Mouse (Mus musculus) liver, adult 2 months (tissue): ENCODE measurements around the gene Tcn2. TPM values are rescaled to one million over a fixed set of nuclear protein-coding genes. Genes with fewer than 3 reads are reported as not detected.
A peak's percentile ranks its signal among the peaks of the same experiment; 100 is the strongest.

Experiments used
- DNase-seq: peaks from one replicate; pipeline ENCODE4 v3.0.0-alpha.2; 2011; ENCODE audit warnings: low read depth, low spot score; ENCODE audit errors: extremely low read depth
- H3K27ac ChIP-seq: fragments of 200-500 bp; replicated peaks from 2 replicates; pipeline ENCODE4 v1.5.1; 2012; ENCODE audit warnings: low read depth, mild to moderate bottlenecking, control low read depth, inconsistent platforms, low read length; ENCODE audit not compliant: insufficient read depth
- H3K27me3 ChIP-seq: fragments of 200-500 bp; 2 replicates; pipeline ENCODE4 v1.6.1; 2012; ENCODE audit warnings: mild to moderate bottlenecking, moderate library complexity, low read length, inconsistent platforms; ENCODE audit not compliant: control insufficient read depth, insufficient read depth
- H3K36me3 ChIP-seq: fragments of 200-500 bp; 2 replicates; pipeline ENCODE4 v1.6.1; 2012; ENCODE audit warnings: low read length, inconsistent platforms; ENCODE audit not compliant: control insufficient read depth, insufficient read depth
- H3K4me1 ChIP-seq: fragments of 200-500 bp; 2 replicates; pipeline ENCODE4 v1.6.1; 2011; ENCODE audit warnings: low read length; ENCODE audit not compliant: control insufficient read depth, insufficient read depth
- H3K4me3 ChIP-seq: fragments of 200-500 bp; 2 replicates; pipeline ENCODE4 v1.5.1; 2011; ENCODE audit warnings: low read depth, mild to moderate bottlenecking, control low read depth, low read length, moderate library complexity; ENCODE audit not compliant: insufficient read depth
- H3K79me2 ChIP-seq: fragments of 200-500 bp; 2 replicates; pipeline ENCODE4 v1.6.1; 2012; ENCODE audit warnings: inconsistent platforms, mild to moderate bottlenecking, low read length, moderate library complexity; ENCODE audit not compliant: control insufficient read depth, insufficient read depth
- H3K9ac ChIP-seq: fragments of 200-500 bp; 2 replicates; pipeline ENCODE4 v1.6.1; 2012; ENCODE audit warnings: low read depth, mild to moderate bottlenecking, control low read depth, inconsistent platforms, low read length
- CTCF ChIP-seq: fragments of 200-500 bp; IDR thresholded peaks from 2 replicates; pipeline ENCODE4 v1.5.1; 2011; ENCODE audit warnings: low read depth, low read length, control low read depth
- POLR2A ChIP-seq: fragments of 200-500 bp; IDR thresholded peaks from 2 replicates; pipeline ENCODE4 v1.6.1; 2011; ENCODE audit warnings: low read length, control low read depth; ENCODE audit not compliant: insufficient read depth; ENCODE audit errors: extremely low read depth
- WGBS: fragments of 180-500 bp; shearing (Covaris S2); methylation state at CpG from one replicate; pipeline ENCODE4 v1.1.7; 2018; 5-methylcytosine and 5-hydroxymethylcytosine counted together
- polyA plus RNA-seq: library from polyadenylated mRNA; depleted of rRNA; stranded (reverse); fragments of >200 nt; gene quantifications from 2 replicates; pipeline ENCODE4 v1.2.3, GENCODE M21; 2012; rRNA removed
- total RNA-seq: library from RNA; depleted of rRNA; stranded (reverse); fragments of >200 nt; gene quantifications from 2 replicates; pipeline ENCODE4 v1.2.3, GENCODE M21; 2014; rRNA removed

The Tcn2 gene
- total and polyA plus RNA-seq, 2 experiments = 101 to 211 TPM

- no peak for DNase-seq
- Histone ChIP-seq H3K27ac (no peak overlapping the region), H3K4me3 (no peak overlapping the region), H3K79me2 (no peaks in the 10 kb centered on the region), H3K36me3 (no peaks in the 10 kb centered on the region), H3K9ac (no peak overlapping the region), H3K4me1 (no peaks in the 10 kb centered on the region), H3K27me3 (no peaks in the 10 kb centered on the region; the same call in 1 of the 2 replicates)
- 67% methylated on average over 5 of the region's 5 CpGs for WGBS
- TF ChIP-seq CTCF (no peak), POLR2A (no peak)
Measured at GRCm38 (mm10) chr11:3887331-3887730, 44.6 kb downstream of the Tcn2 start.

GRCm38 (mm10) chr11:3883711-3884110 lies 48.2 kb downstream of the Tcn2 start:
- Histone ChIP-seq H3K4me3 (no peak overlapping the region), H3K27me3 (no peaks in the 10 kb centered on the region; the same call in 1 of the 2 replicates), H3K4me1 (no peaks in the 10 kb centered on the region), H3K9ac (no peak overlapping the region), H3K79me2 (no peaks in the 10 kb centered on the region), H3K36me3 (no peaks in the 10 kb centered on the region), H3K27ac (no peak overlapping the region)
- DNase-seq = no peak
- 83% methylated on average over 3 of the region's 3 CpGs for WGBS
- no peak for TF ChIP-seq CTCF
- no peak for TF ChIP-seq POLR2A

GRCm38 (mm10) chr11:3879836-3880235 lies 52.1 kb downstream of the Tcn2 start:
- 42% methylated on average over 2 of the region's 2 CpGs for WGBS
- Histone ChIP-seq H3K79me2 (no peaks in the 10 kb centered on the region), H3K27me3 (no peaks in the 10 kb centered on the region), H3K9ac (no peak overlapping the region), H3K36me3 (no peaks in the 10 kb centered on the region), H3K4me1 (no peaks in the 10 kb centered on the region), H3K27ac (no peak overlapping the region), H3K4me3 (no peak overlapping the region)
- TF ChIP-seq CTCF (peak; percentile 61; the same call in 1 of the 2 replicates), POLR2A (no peak)
- DNase-seq = peak; percentile 61

- Histone ChIP-seq H3K9ac (no peak overlapping the region), H3K4me3 (no peak overlapping the region), H3K36me3 (no peaks in the 10 kb centered on the region), H3K79me2 (no peaks in the 10 kb centered on the region), H3K4me1 (no peaks in the 10 kb centered on the region), H3K27me3 (no peaks in the 10 kb centered on the region), H3K27ac (no peak overlapping the region)
- TF ChIP-seq CTCF = no peak
- no peak for TF ChIP-seq POLR2A
- no peak for DNase-seq
- 62% methylated on average over 7 of the region's 7 CpGs for WGBS
Measured at GRCm38 (mm10) chr11:3878660-3879059, 53.3 kb downstream of the Tcn2 start.

GRCm38 (mm10) chr11:3876419-3876818 lies 55.5 kb downstream of the Tcn2 start:
- DNase-seq = no peak

More at GRCm38 (mm10) chr11:3876419-3876818, 55.5 kb downstream of the Tcn2 start:
- Histone ChIP-seq H3K79me2 (no peaks in the 10 kb centered on the region), H3K4me1 (no peaks in the 10 kb centered on the region), H3K27me3 (no peaks in the 10 kb centered on the region), H3K27ac (no peak overlapping the region), H3K9ac (no peak overlapping the region), H3K36me3 (no peaks in the 10 kb centered on the region), H3K4me3 (no peak overlapping the region)
- WGBS = 77% methylated on average over 6 of the region's 6 CpGs
- TF ChIP-seq POLR2A (no peak), CTCF (no peak)

Other genes with a start within 250 kb of the Tcn2 start
- 1.1 and 1.4 TPM in 2 replicates for gene Osbp2, start 68.3 kb downstream of the Tcn2 start, total RNA-seq
- 0.70 and 0.72 TPM in 2 replicates for gene Osbp2, start 68.3 kb downstream of the Tcn2 start, polyA plus RNA-seq
- not detected in 2 replicates for gene 4921536K21Rik, start 37.1 kb downstream of the Tcn2 start, total RNA-seq
- not detected in 2 replicates for gene 4921536K21Rik, start 37.1 kb downstream of the Tcn2 start, polyA plus RNA-seq
- under 0.01 and 0.07 TPM in 2 replicates for gene Dusp18, start 36.9 kb downstream of the Tcn2 start, total RNA-seq
- gene Dusp18, start 36.9 kb downstream of the Tcn2 start, polyA plus RNA-seq = 0.05 TPM in 2 replicates
- gene Slc35e4, start 17.5 kb downstream of the Tcn2 start, total RNA-seq = 0.18 and 0.34 TPM in 2 replicates
- 0.27 and 0.46 TPM in 2 replicates for gene Slc35e4, start 17.5 kb downstream of the Tcn2 start, polyA plus RNA-seq
- 17.9 and 20.8 TPM in 2 replicates for gene Pes1, start 31.8 kb upstream of the Tcn2 start, total RNA-seq
- gene Pes1, start 31.8 kb upstream of the Tcn2 start, polyA plus RNA-seq = 17.9 and 22.2 TPM in 2 replicates
- gene 4930556J24Rik, start 44.6 kb upstream of the Tcn2 start, total RNA-seq = 0.09 TPM in 1 of 2 replicates, not detected in the other
- not detected in 2 replicates for gene 4930556J24Rik, start 44.6 kb upstream of the Tcn2 start, polyA plus RNA-seq
- 2.2 and 2.6 TPM in 2 replicates for gene Gal3st1, start 51.5 kb upstream of the Tcn2 start, total RNA-seq
- gene Gal3st1, start 51.5 kb upstream of the Tcn2 start, polyA plus RNA-seq = 1.4 and 4.4 TPM in 2 replicates
- gene Sec14l4, start 99.3 kb upstream of the Tcn2 start, total RNA-seq = 97.5 and 130 TPM in 2 replicates
- gene Sec14l4, start 99.3 kb upstream of the Tcn2 start, polyA plus RNA-seq = 92.9 and 108 TPM in 2 replicates
- gene Sec14l3, start 132.7 kb upstream of the Tcn2 start, total RNA-seq = not detected in 2 replicates
- not detected in 2 replicates for gene Sec14l3, start 132.7 kb upstream of the Tcn2 start, polyA plus RNA-seq
- gene Mtfp1, start 163.3 kb upstream of the Tcn2 start, total RNA-seq = 16.6 and 23.4 TPM in 2 replicates
- gene Mtfp1, start 163.3 kb upstream of the Tcn2 start, polyA plus RNA-seq = 39.2 and 41.5 TPM in 2 replicates
- 302 and 310 TPM in 2 replicates for gene Sec14l2, start 191.3 kb upstream of the Tcn2 start, total RNA-seq
- gene Sec14l2, start 191.3 kb upstream of the Tcn2 start, polyA plus RNA-seq = 349 and 371 TPM in 2 replicates
- 10.3 and 10.8 TPM in 2 replicates for gene Rnf215, start 203.0 kb upstream of the Tcn2 start, total RNA-seq
- 11.3 and 13.1 TPM in 2 replicates for gene Rnf215, start 203.0 kb upstream of the Tcn2 start, polyA plus RNA-seq
- gene Ccdc157, start 228.1 kb upstream of the Tcn2 start, total RNA-seq = 4.0 and 4.5 TPM in 2 replicates
- 6.5 and 9.3 TPM in 2 replicates for gene Ccdc157, start 228.1 kb upstream of the Tcn2 start, polyA plus RNA-seq
- 4.3 and 4.6 TPM in 2 replicates for gene Sf3a1, start 228.2 kb upstream of the Tcn2 start, total RNA-seq
- 10.0 and 12.2 TPM in 2 replicates for gene Sf3a1, start 228.2 kb upstream of the Tcn2 start, polyA plus RNA-seq